Mouse (Mus musculus) hindbrain, postnatal 0 days (tissue): ENCODE measurements around the gene Kif5a. TPM values are rescaled to one million over a fixed set of nuclear protein-coding genes. Genes with fewer than 3 reads are reported as not detected.

Experiments
- ATAC-seq: fragments of 200-750 bp; cut with Nextera tagmentation; 2 replicates; pipeline ENCODE4 v1.8.0; 2017; ENCODE audit warnings: mild to moderate bottlenecking, moderate TSS enrichment, moderate library complexity
- DNase-seq: peaks from one replicate; pipeline ENCODE4 v3.0.0-alpha.2; 2015; ENCODE audit warnings: low spot score
- H3K27ac ChIP-seq: fragments of 300-500 bp; sonication (generic); 2 replicates; pipeline ENCODE4 v1.5.1; 2014; ENCODE audit warnings: mild to moderate bottlenecking
- H3K27me3 ChIP-seq: fragments of 300-500 bp; sonication (generic); 2 replicates; pipeline ENCODE4 v1.6.1; 2014; ENCODE audit warnings: low read length, mixed read lengths; ENCODE audit not compliant: insufficient read depth
- H3K36me3 ChIP-seq: fragments of 300-500 bp; sonication (generic); 2 replicates; pipeline ENCODE4 v1.6.1; 2014; ENCODE audit warnings: low read length, mixed read lengths; ENCODE audit not compliant: insufficient read depth
- H3K4me1 ChIP-seq: fragments of 300-500 bp; sonication (generic); 2 replicates; pipeline ENCODE4 v1.6.1; 2014; ENCODE audit warnings: antibody characterized with exemption, low read length, mixed read lengths; ENCODE audit not compliant: insufficient read depth
- H3K4me2 ChIP-seq: fragments of 300-500 bp; sonication (generic); 2 replicates; pipeline ENCODE4 v1.6.1; 2014; ENCODE audit warnings: low read depth, mild to moderate bottlenecking, low read length, moderate library complexity, mixed read lengths
- H3K4me3 ChIP-seq: fragments of 300-500 bp; sonication (generic); 2 replicates; pipeline ENCODE4 v1.5.1; 2014; ENCODE audit warnings: low read length
- H3K9ac ChIP-seq: fragments of 300-500 bp; sonication (generic); replicated peaks from 2 replicates; pipeline ENCODE4 v1.6.1; 2014; ENCODE audit warnings: mild to moderate bottlenecking, low read length, moderate library complexity, mixed read lengths
- H3K9me3 ChIP-seq: fragments of 300-500 bp; sonication (generic); 2 replicates; pipeline ENCODE4 v1.6.1; 2016; ENCODE audit warnings: low read length, mixed read lengths
- CTCF ChIP-seq: IDR thresholded peaks from 2 replicates; pipeline ENCODE4 v1.5.1; 2016; ENCODE audit warnings: antibody characterized with exemption, control low read depth, low read depth
- WGBS: fragments of 180-500 bp; shearing (Covaris S2); extraction: QIAGEN DNeasy Blood & Tissue Kit; methylation state at CpG from one replicate; pipeline ENCODE4 v1.1.7; 2014; 5-methylcytosine and 5-hydroxymethylcytosine counted together
- polyA plus RNA-seq: library from polyadenylated mRNA; unstranded; fragments of >200 nt; fragmentation: Nextera tagmentation; extraction: Ambion mirVana; gene quantifications from 2 replicates; pipeline ENCODE4 v1.2.1, GENCODE M21; 2015
- total RNA-seq: library from RNA; depleted of rRNA; stranded (reverse); fragments of >200 nt; gene quantifications from 2 replicates; pipeline ENCODE4 v1.2.3, GENCODE M21; 2014

The Kif5a gene
- total and polyA plus RNA-seq, 2 experiments from 2014 or later, result 103 to 231 TPM

GRCm38 (mm10) chr10:127288800-127289572, 25.8 kb upstream of the Kif5a start, which contains the start of gene Mbd6:
Mbd6 (minus strand) TSS chr10:127289018.
- Histone ChIP-seq H3K4me3 (peak within 1 kb of the TSS; percentile 69), H3K9me3 (no peaks in the 10 kb centered on the region), H3K27me3 (no peaks in the 10 kb centered on the region), H3K4me1 (peaks cover 33% of the 10 kb centered on the region), H3K4me2 (peak within 1 kb of the TSS; percentile 80), H3K27ac (peak within 1 kb of the TSS; percentile 97), H3K9ac (peak within 1 kb of the TSS; percentile 77), H3K36me3 (peaks cover 8% of the 10 kb centered on the region; the same call in 1 of the 2 replicates)
- WGBS, result 0% methylated on average over 39 of the region's 65 CpGs
- DNase-seq (peak; percentile 92), ATAC-seq (peak; percentile 48)
- no peak for TF ChIP-seq CTCF

DNA sequence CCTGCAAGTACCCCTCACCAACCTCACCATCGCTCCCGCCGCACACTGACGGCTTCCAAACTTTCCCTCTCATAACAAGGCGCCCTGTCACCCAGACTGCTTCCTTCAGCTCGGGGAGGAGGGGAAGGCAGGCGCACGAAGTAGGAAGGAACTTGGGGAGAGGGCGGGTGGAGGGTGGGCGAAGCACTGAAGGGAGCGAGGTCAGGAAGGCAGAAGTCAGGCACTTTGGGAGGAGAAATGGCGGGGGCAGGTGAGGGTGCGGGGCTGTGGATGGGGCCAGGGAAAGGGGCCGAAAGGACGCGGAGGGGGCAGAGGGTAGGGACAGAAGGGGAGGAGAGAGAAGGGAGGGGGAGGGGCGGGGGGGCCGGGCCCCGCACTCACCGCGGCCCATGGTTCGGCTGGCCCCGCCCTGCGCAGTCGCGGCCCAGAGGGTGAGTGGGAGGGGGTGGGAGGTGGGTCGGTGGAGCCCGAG, 25.2 kb upstream of the Kif5a start:
- no peaks in the 10 kb centered on the region for H3K27me3 ChIP-seq
- peaks cover 14% of the 10 kb centered on the region for H3K36me3 ChIP-seq
- peak overlapping the region; percentile 69 for H3K4me3 ChIP-seq
- peak overlapping the region; percentile 77 for H3K9ac ChIP-seq
- under 1% methylated on average over 15 of the region's 28 CpGs for WGBS
- H3K4me2 ChIP-seq, result peak overlapping the region; percentile 80
- no peaks in the 10 kb centered on the region for H3K9me3 ChIP-seq
- DNase-seq (peak; percentile 63), ATAC-seq (peak; percentile 3)
- peak overlapping the region; percentile 97 for H3K27ac ChIP-seq
- H3K4me1 ChIP-seq, result peaks cover 33% of the 10 kb centered on the region
- TF ChIP-seq CTCF, result no peak

DNA sequence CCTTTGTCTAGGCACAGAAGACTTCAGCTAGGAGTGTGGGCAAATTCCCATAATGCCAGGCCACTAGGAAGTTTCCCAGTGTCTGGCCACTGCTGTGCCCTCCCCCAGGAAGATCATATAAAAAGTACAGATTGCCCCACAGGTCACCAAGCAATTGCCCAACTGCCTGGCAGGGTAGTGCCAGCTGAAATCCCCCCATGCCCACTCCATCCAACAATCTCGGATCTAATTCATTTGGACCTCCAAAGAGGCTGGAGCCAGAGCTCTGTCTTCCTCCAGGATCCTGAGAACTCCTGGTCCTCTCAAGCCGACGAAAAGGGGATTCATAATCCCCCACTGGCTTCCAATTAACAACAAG, 24.8 kb upstream of the Kif5a start:
- peak overlapping the region; percentile 69 for H3K4me3 ChIP-seq
- H3K4me1 ChIP-seq, result peaks cover 33% of the 10 kb centered on the region
- H3K9me3 ChIP-seq, result no peaks in the 10 kb centered on the region
- H3K36me3 ChIP-seq, result peaks cover 19% of the 10 kb centered on the region
- H3K4me2 ChIP-seq, result peak overlapping the region; percentile 80
- DNase-seq (no peak), ATAC-seq (no peak)
- peak overlapping the region; percentile 97 for H3K27ac ChIP-seq
- peak overlapping the region; percentile 77 for H3K9ac ChIP-seq
- 0% methylated on average over 3 of the region's 3 CpGs for WGBS
- no peaks in the 10 kb centered on the region for H3K27me3 ChIP-seq
- TF ChIP-seq CTCF, result no peak

GRCm38 (mm10) chr10:127287271-127287935, 24.3 kb upstream of the Kif5a start:
- Histone ChIP-seq H3K4me1 (peaks cover 33% of the 10 kb centered on the region), H3K4me3 (peak overlapping the region; percentile 69), H3K36me3 (peaks cover 24% of the 10 kb centered on the region), H3K9ac (peak overlapping the region; percentile 77), H3K4me2 (peak overlapping the region; percentile 80), H3K27ac (peak overlapping the region; percentile 97), H3K27me3 (no peaks in the 10 kb centered on the region), H3K9me3 (no peaks in the 10 kb centered on the region)
- no peak for TF ChIP-seq CTCF
- ATAC-seq, result no peak
- 55% methylated on average over 15 of the region's 15 CpGs for WGBS
- no peak for DNase-seq

DNA sequence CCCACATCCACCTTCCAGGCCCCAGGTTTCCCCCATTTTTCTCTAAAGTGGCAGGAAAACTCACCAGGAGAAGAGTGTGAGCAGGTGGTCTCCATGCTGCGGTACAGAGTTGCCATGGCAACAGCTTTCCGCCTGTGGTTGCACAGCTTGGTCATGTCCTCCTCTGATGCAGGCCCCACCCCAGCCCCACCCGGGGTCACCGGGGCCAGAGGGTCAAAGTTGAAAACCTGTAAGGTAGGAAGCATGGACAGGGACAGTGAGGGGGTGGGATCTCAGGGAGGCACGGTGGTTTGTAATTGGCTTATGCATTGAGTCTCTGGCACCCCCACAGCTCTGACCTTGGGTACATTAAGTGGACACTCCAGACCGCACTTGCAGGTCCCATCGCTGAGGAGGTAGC, 23.6 kb upstream of the Kif5a start:
- ATAC-seq (no peak), DNase-seq (peak; percentile 43)
- peak overlapping the region; percentile 77; the same call in 1 of the 2 replicates for H3K9ac ChIP-seq
- peaks cover 31% of the 10 kb centered on the region for H3K36me3 ChIP-seq
- 48% methylated on average over 7 of the region's 7 CpGs for WGBS
- no peaks in the 10 kb centered on the region for H3K27me3 ChIP-seq
- H3K4me1 ChIP-seq, result peaks cover 27% of the 10 kb centered on the region
- peak overlapping the region; percentile 97; the same call in 1 of the 2 replicates for H3K27ac ChIP-seq
- H3K4me2 ChIP-seq, result peak overlapping the region; percentile 80
- H3K4me3 ChIP-seq, result peak overlapping the region; percentile 69; the same call in 1 of the 2 replicates
- H3K9me3 ChIP-seq, result no peaks in the 10 kb centered on the region
- TF ChIP-seq CTCF, result no peak

DNA sequence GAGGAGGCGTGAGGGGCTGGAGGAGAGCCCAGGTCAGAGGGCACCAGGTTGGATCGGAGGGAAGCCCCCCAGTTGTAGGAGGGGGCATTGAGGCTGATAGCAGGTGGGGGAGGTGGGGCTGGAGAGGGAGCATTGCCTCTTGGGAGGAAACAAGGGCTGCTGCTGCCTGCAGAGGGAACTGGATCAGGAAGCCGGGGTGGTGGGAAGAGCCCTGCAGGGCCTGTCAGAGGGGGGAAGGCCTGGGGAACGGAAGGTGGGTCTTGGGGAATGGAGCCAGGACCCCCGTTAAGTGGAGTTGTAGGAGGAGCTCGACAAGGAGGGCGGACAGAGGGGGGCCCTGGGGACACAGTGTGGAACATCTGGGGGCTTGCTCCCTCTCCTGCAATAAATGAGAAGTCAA, 23.0 kb upstream of the Kif5a start:
- H3K36me3 ChIP-seq, result peaks cover 36% of the 10 kb centered on the region
- no peak overlapping the region for H3K4me3 ChIP-seq
- no peak for TF ChIP-seq CTCF
- H3K27me3 ChIP-seq, result no peaks in the 10 kb centered on the region
- H3K4me1 ChIP-seq, result peaks cover 22% of the 10 kb centered on the region
- peak overlapping the region; percentile 41; the same call in 1 of the 2 replicates for H3K27ac ChIP-seq
- 58% methylated on average over 7 of the region's 7 CpGs for WGBS
- ATAC-seq (no peak), DNase-seq (no peak)
- no peak overlapping the region; the same call in 1 of the 2 replicates for H3K9ac ChIP-seq
- H3K4me2 ChIP-seq, result peak overlapping the region; percentile 80
- H3K9me3 ChIP-seq, result no peaks in the 10 kb centered on the region
